Mouse (Mus musculus) midbrain, embryonic 10.5 days (tissue): ENCODE measurements at regions not wholly inside any gene's neighbourhood (a gene's known extent, or its start where the extent isn't known, plus 50 kb on each side); places are given as distances from the start of the nearest gene placed in this dataset.

Source experiments
- DNase-seq: peaks from one replicate; pipeline ENCODE4 v3.0.0-alpha.2; 2017; ENCODE audit warnings: low spot score
- H3K27ac ChIP-seq: fragments of 300-500 bp; sonication (generic); replicated peaks from 2 replicates; pipeline ENCODE4 v1.5.1; 2016; ENCODE audit warnings: mild to moderate bottlenecking
- H3K27me3 ChIP-seq: fragments of 300-500 bp; sonication (generic); 2 replicates; pipeline ENCODE4 v1.6.1; 2016; ENCODE audit warnings: low read depth, mild to moderate bottlenecking; ENCODE audit not compliant: poor library complexity, severe bottlenecking
- H3K36me3 ChIP-seq: fragments of 300-500 bp; sonication (generic); 2 replicates; pipeline ENCODE4 v1.6.1; 2016; ENCODE audit warnings: mild to moderate bottlenecking, moderate library complexity
- H3K4me1 ChIP-seq: fragments of 300-500 bp; sonication (generic); 2 replicates; pipeline ENCODE4 v1.6.1; 2016
- H3K4me3 ChIP-seq: fragments of 300-500 bp; sonication (generic); 2 replicates; pipeline ENCODE4 v1.5.1; 2016; ENCODE audit warnings: mild to moderate bottlenecking, moderate library complexity
- H3K9me3 ChIP-seq: fragments of 300-500 bp; sonication (generic); replicated peaks from 2 replicates; pipeline ENCODE4 v1.6.1; 2016; ENCODE audit warnings: mild to moderate bottlenecking
- WGBS: fragments of 180-500 bp; shearing (Covaris S2); methylation state at CpG from one replicate; pipeline ENCODE4 v1.1.7; 2016; 5-methylcytosine and 5-hydroxymethylcytosine counted together

GRCm38 (mm10) chr1:156994644-156995016 lies 55.2 kb upstream of the Ralgps2 start:
- Histone ChIP-seq H3K27ac (peak overlapping the region; percentile 52; the same call in 1 of the 2 replicates), H3K4me1 (peaks cover 70% of the 10 kb centered on the region), H3K4me3 (no peak overlapping the region), H3K9me3 (no peaks in the 10 kb centered on the region), H3K36me3 (no peaks in the 10 kb centered on the region), H3K27me3 (no peaks in the 10 kb centered on the region)
- no peak for DNase-seq
- WGBS, result 100% methylated on average over 2 of the region's 2 CpGs

- H3K36me3 ChIP-seq, result no peaks in the 10 kb centered on the region
- WGBS, result 64% methylated on average over 15 of the region's 15 CpGs
- H3K4me1 ChIP-seq, result peaks cover 70% of the 10 kb centered on the region
- H3K27me3 ChIP-seq, result no peaks in the 10 kb centered on the region
- no peak overlapping the region for H3K4me3 ChIP-seq
- H3K27ac ChIP-seq, result peak overlapping the region; percentile 75; the same call in 1 of the 2 replicates
- no peak for DNase-seq
- H3K9me3 ChIP-seq, result no peaks in the 10 kb centered on the region
Measured at GRCm38 (mm10) chr1:156994005-156994643, 54.7 kb upstream of the Ralgps2 start.

- H3K36me3 ChIP-seq, result no peaks in the 10 kb centered on the region
- DNase-seq, result no peak
- WGBS, result 87% methylated on average over 3 of the region's 3 CpGs
Measured at GRCm38 (mm10) chr1:156993105-156993504, 53.7 kb upstream of the Ralgps2 start.

GRCm38 (mm10) chr1:156992536-156992935 lies 53.1 kb upstream of the Ralgps2 start:
- H3K9me3 ChIP-seq, result no peaks in the 10 kb centered on the region
- H3K27ac ChIP-seq, result peak overlapping the region; percentile 38
- peaks cover 60% of the 10 kb centered on the region for H3K4me1 ChIP-seq
- H3K27me3 ChIP-seq, result no peaks in the 10 kb centered on the region
- H3K4me3 ChIP-seq, result no peak overlapping the region
- no peaks in the 10 kb centered on the region for H3K36me3 ChIP-seq
- no peak for DNase-seq
- 84% methylated on average over 2 of the region's 2 CpGs for WGBS

More at GRCm38 (mm10) chr1:156993105-156993504, 53.7 kb upstream of the Ralgps2 start:
- H3K9me3 ChIP-seq, result no peaks in the 10 kb centered on the region
- peak overlapping the region; percentile 38; the same call in 1 of the 2 replicates for H3K27ac ChIP-seq
- H3K4me1 ChIP-seq, result peaks cover 64% of the 10 kb centered on the region
- no peaks in the 10 kb centered on the region for H3K27me3 ChIP-seq
- H3K4me3 ChIP-seq, result no peak overlapping the region

- H3K4me1 ChIP-seq, result peaks cover 61% of the 10 kb centered on the region
- no peak for DNase-seq
- no peak overlapping the region for H3K4me3 ChIP-seq
- WGBS, result 87% methylated on average over 14 of the region's 14 CpGs
- no peaks in the 10 kb centered on the region for H3K36me3 ChIP-seq
- no peaks in the 10 kb centered on the region for H3K9me3 ChIP-seq
- H3K27me3 ChIP-seq, result no peaks in the 10 kb centered on the region
- peak overlapping the region; percentile 66 for H3K27ac ChIP-seq
Measured at GRCm38 (mm10) chr1:156990567-156991494, 51.4 kb upstream of the Ralgps2 start.

GRCm38 (mm10) chr1:156990112-156990511 lies 50.7 kb upstream of the Ralgps2 start:
- Histone ChIP-seq H3K36me3 (no peaks in the 10 kb centered on the region), H3K27me3 (no peaks in the 10 kb centered on the region), H3K27ac (peak overlapping the region; percentile 66), H3K4me3 (no peak overlapping the region), H3K4me1 (peaks cover 64% of the 10 kb centered on the region), H3K9me3 (no peaks in the 10 kb centered on the region)
- 61% methylated on average over 9 of the region's 9 CpGs for WGBS
- DNase-seq, result peak; percentile 28

- H3K27me3 ChIP-seq, result no peaks in the 10 kb centered on the region
- H3K4me3 ChIP-seq, result no peak overlapping the region
- no peak for DNase-seq
- WGBS, result 83% methylated on average over 10 of the region's 10 CpGs
- no peaks in the 10 kb centered on the region for H3K9me3 ChIP-seq
- peaks cover 64% of the 10 kb centered on the region for H3K4me1 ChIP-seq
- H3K36me3 ChIP-seq, result no peaks in the 10 kb centered on the region
- peak overlapping the region; percentile 66 for H3K27ac ChIP-seq
Measured at GRCm38 (mm10) chr1:156989149-156989785, 49.8 kb upstream of the Ralgps2 start.
